Mouse (Mus musculus): ENCODE data around the gene Cdkn2d.

DNA sequence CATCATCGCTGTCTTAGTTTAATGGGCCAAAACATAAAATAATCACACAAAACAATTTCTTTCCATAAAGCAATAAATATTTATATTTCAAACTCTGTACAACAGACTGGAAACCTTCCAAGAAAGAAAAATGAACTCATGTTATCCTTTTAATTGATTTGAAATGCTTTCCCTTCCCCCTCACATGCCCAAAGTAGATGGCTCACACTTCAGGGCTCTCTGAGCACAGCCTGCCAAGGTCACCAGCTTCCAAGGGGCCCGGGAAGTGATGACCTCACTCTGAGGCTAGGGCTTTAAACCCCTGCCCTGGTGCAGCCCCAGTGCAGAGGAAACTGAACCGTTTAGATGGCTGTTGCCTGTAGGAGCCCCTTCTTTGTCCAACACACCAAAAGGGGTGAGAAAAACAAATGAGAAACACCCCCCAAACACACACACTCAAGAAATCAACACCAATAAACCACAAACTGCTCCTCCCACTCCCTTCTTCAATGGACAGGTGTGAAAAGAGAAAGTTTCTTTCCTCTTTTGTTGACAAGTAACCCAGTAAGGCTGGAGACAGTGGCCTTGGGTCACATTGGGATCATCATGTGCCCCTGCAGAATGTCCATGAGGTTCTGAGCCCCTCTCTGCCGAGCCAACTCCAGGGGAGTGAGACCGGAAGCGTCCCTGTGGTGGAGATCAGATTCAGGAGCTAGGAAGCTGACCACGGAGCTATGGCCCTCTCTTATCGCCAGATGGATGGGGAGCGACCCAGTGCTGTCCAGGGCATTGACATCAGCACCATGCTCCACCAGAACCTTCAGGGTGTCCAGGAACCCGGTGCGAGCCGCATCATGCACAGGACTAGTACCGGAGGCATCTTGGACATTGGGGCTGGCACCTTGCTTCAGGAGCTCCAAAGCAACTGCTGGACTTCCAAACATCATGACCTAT is 2.5 kb downstream of the Cdkn2d start:
- no peak for TF ChIP-seq POLR2A (IDR thresholded peaks at IDR 0.05; ENCODE audit: control insufficient read depth, extremely low read depth, insufficient read depth, low read length, poor library complexity)
- TF ChIP-seq CTCF (IDR thresholded peaks at IDR 0.05; ENCODE audit: borderline replicate concordance, control insufficient read depth, extremely low read depth, insufficient read depth, low read length, poor library complexity), result no peak

Measured in thymus, adult 2 months (tissue).